8 mouse cellular contexts compared by ENCODE assay signal in the genomic region with DNA sequence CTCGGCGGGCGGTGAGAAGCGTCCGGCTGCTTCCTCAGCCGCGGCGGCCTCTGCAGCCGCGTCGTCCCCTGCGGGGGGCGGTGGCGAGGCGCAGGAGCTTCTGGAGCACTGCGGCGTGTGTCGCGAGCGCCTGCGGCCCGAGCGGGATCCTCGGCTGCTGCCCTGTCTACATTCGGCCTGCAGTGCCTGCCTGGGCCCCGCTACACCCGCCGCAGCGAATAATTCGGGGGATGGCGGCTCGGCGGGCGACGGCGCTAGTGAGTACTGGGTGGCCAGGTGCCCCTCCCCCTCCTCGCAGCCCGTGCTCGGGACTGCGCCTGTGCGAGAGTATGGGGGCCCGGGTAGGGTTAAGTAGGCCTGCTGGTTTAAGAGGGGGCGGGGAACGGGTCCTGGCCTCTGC. TPM values are rescaled to one million over a fixed set of nuclear protein-coding genes. Genes with fewer than 3 reads are reported as not detected.
DNase-seq lines count a peak whose midpoint lies in the region; ATAC-seq and TF ChIP-seq lines count a peak whose summit lies in the region.

No protein-coding gene starts in this region.

- H3K4me3 ChIP-seq in forebrain, embryonic 11.5 days (ENCODE audit: low read depth, low read length), result peak overlapping the region; percentile 96
- peak overlapping the region; percentile 83 for H3K4me3 ChIP-seq in heart, postnatal 0 days (ENCODE audit: low read depth, low read length)
- H3K4me3 ChIP-seq in lung, adult 2 months (replicated peaks; ENCODE audit: extremely low read depth, low read depth, low read length), result peak overlapping the region; percentile 80
- H3K4me3 ChIP-seq in olfactory bulb, adult 2 months (ENCODE audit: insufficient read depth, low read depth, low read length), result peak overlapping the region; percentile 88
- H3K4me3 ChIP-seq in thymus, adult 2 months (ENCODE audit: control insufficient read depth, insufficient read depth, low read length), result peak overlapping the region; percentile 73

- H3K27me3 ChIP-seq in forebrain, embryonic 11.5 days (ENCODE audit: control insufficient read depth, insufficient read depth, low read length), result no peaks in the 10 kb centered on the region
- no peaks in the 10 kb centered on the region for H3K27me3 ChIP-seq in heart, postnatal 0 days (ENCODE audit: control insufficient read depth, insufficient read depth, low read length)
- no peaks in the 10 kb centered on the region for H3K27me3 ChIP-seq in thymus, adult 2 months (ENCODE audit: control insufficient read depth, insufficient read depth, low read length)

- H3K9ac ChIP-seq in forebrain, embryonic 11.5 days (ENCODE audit: low read length), result peak overlapping the region; percentile 97
- H3K9ac ChIP-seq in heart, postnatal 0 days (replicated peaks; ENCODE audit: low read depth, low read length), result peak overlapping the region; percentile 80

- peak; percentile 16; the same call in 1 of the 2 replicates for TF ChIP-seq CTCF in heart, postnatal 0 days (IDR thresholded peaks at IDR 0.05; ENCODE audit: low read depth)
- TF ChIP-seq CTCF in lung, adult 2 months (IDR thresholded peaks at IDR 0.05; ENCODE audit: insufficient read depth, low read length), result no peak
- TF ChIP-seq CTCF in olfactory bulb, adult 2 months (IDR thresholded peaks at IDR 0.05; ENCODE audit: insufficient read depth, low read depth, low read length), result 0 out of 2 replicates have a peak, but pooled peaks have one; percentile 14
- no peak for TF ChIP-seq CTCF in thymus, adult 2 months (IDR thresholded peaks at IDR 0.05; ENCODE audit: borderline replicate concordance, control insufficient read depth, extremely low read depth, insufficient read depth, low read length, poor library complexity)

- peak overlapping the region; percentile 99 for H3K4me2 ChIP-seq in forebrain, embryonic 11.5 days (ENCODE audit: low read depth, low read length, severe bottlenecking)
- H3K4me2 ChIP-seq in heart, postnatal 0 days (ENCODE audit: low read depth, low read length), result peak overlapping the region; percentile 93

- TF ChIP-seq EP300 in heart, postnatal 0 days (IDR thresholded peaks at IDR 0.05; ENCODE audit: low read depth), result no peak

- ATAC-seq in forebrain, embryonic 11.5 days (replicated peaks; ENCODE audit: low FRiP score), result peak; percentile 60
- ATAC-seq in heart, postnatal 0 days (ENCODE audit: insufficient read depth, low read depth), result peak; percentile 68

- peaks cover 18% of the 10 kb centered on the region; the same call in 1 of the 2 replicates for H3K4me1 ChIP-seq in forebrain, embryonic 11.5 days (replicated peaks; ENCODE audit: control insufficient read depth, insufficient read depth, low read length)
- peaks cover 15% of the 10 kb centered on the region for H3K4me1 ChIP-seq in heart, postnatal 0 days (ENCODE audit: control insufficient read depth, insufficient read depth)
- H3K4me1 ChIP-seq in lung, adult 2 months (ENCODE audit: control insufficient read depth, insufficient read depth, low read length), result peaks cover 8% of the 10 kb centered on the region
- peaks cover 13% of the 10 kb centered on the region for H3K4me1 ChIP-seq in olfactory bulb, adult 2 months (ENCODE audit: control insufficient read depth, insufficient read depth, low read length)
- peaks cover 21% of the 10 kb centered on the region for H3K4me1 ChIP-seq in thymus, adult 2 months (replicated peaks; ENCODE audit: control insufficient read depth, insufficient read depth, low read length)

- TF ChIP-seq POLR2A in lung, adult 2 months (IDR thresholded peaks at IDR 0.05; ENCODE audit: borderline replicate concordance, extremely low read depth, low read depth, low read length), result no peak
- TF ChIP-seq POLR2A in olfactory bulb, adult 2 months (IDR thresholded peaks at IDR 0.05; ENCODE audit: insufficient read depth, low read depth, low read length), result no peak; the same call in 1 of the 2 replicates
- no peak for TF ChIP-seq POLR2A in thymus, adult 2 months (IDR thresholded peaks at IDR 0.05; ENCODE audit: control insufficient read depth, extremely low read depth, insufficient read depth, low read length, poor library complexity)

- under 1% methylated on average over 44 of the region's 44 CpGs for WGBS in forebrain, embryonic 11.5 days
- 0% methylated on average over 44 of the region's 44 CpGs for WGBS in heart, postnatal 0 days
- WGBS in lung, adult 2 months, result under 1% methylated on average over 43 of the region's 44 CpGs
- WGBS in olfactory bulb, adult 2 months, result under 1% methylated on average over 43 of the region's 44 CpGs
- under 1% methylated on average over 44 of the region's 44 CpGs for WGBS in thymus, adult 2 months

- no peaks in the 10 kb centered on the region for H3K9me3 ChIP-seq in forebrain, embryonic 11.5 days (ENCODE audit: control insufficient read depth, low read length)
- H3K9me3 ChIP-seq in heart, postnatal 0 days (replicated peaks; ENCODE audit: control insufficient read depth, low read length), result no peaks in the 10 kb centered on the region

- H3K27ac ChIP-seq in forebrain, embryonic 11.5 days (ENCODE audit: low read depth, low read length), result peak overlapping the region; percentile 100
- peak overlapping the region; percentile 98 for H3K27ac ChIP-seq in heart, postnatal 0 days (ENCODE audit: low read depth)
- peak overlapping the region; percentile 80 for H3K27ac ChIP-seq in olfactory bulb, adult 2 months (ENCODE audit: insufficient read depth, low read depth, low read length)
- H3K27ac ChIP-seq in thymus, adult 2 months (ENCODE audit: control insufficient read depth, insufficient read depth, low read length), result peak overlapping the region; percentile 5; the same call in 1 of the 2 replicates

- peaks cover 41% of the 10 kb centered on the region for H3K36me3 ChIP-seq in forebrain, embryonic 11.5 days (ENCODE audit: control insufficient read depth, insufficient read depth, low read length)
- H3K36me3 ChIP-seq in heart, postnatal 0 days (replicated peaks; ENCODE audit: control insufficient read depth, insufficient read depth, low read length), result peaks cover 45% of the 10 kb centered on the region
- H3K36me3 ChIP-seq in thymus, adult 2 months (ENCODE audit: control insufficient read depth, insufficient read depth, low read length), result peaks cover 31% of the 10 kb centered on the region

- peak; percentile 77 for DNase-seq in CD4-positive, CD25-positive, alpha-beta regulatory T cell, adult 2 months (ENCODE audit: low read depth, low spot score)
- DNase-seq in brain, adult 2 months (ENCODE audit: low read depth, low spot score), result peak; percentile 79
- DNase-seq in forebrain, embryonic 11.5 days (ENCODE audit: low spot score), result peak; percentile 90
- DNase-seq in heart, postnatal 0 days (ENCODE audit: low spot score), result peak; percentile 61
- DNase-seq in kidney, postnatal 4 days, result peak; percentile 87 to 93
- peak; percentile 64 for DNase-seq in lung, adult 2 months
- peak; percentile 82 for DNase-seq in thymus, adult 2 months

RNA-seq across cellular contexts. Expression of a gene that starts 9.8 kb away (rescaled TPM):
- 114 and 127 TPM in 2 replicates for polyA plus RNA-seq in forebrain, embryonic 11.5 days (2014; fragmentation: Nextera tagmentation; extraction: Ambion mirVana)
- total RNA-seq in heart, postnatal 0 days (2014; rRNA removed; ENCODE audit: low replicate concordance), result 48.2 and 72.1 TPM in 2 replicates
- polyA plus RNA-seq in heart, postnatal 0 days (2015; fragmentation: Nextera tagmentation; extraction: Ambion mirVana), result 181 and 183 TPM in 2 replicates
- 68.5 and 93.5 TPM in 2 replicates for polyA plus RNA-seq in lung, adult 2 months (2012; rRNA removed)
- polyA plus RNA-seq in olfactory bulb, adult 2 months (2012; ENCODE audit: insufficient read depth, insufficient read length, low replicate concordance, missing spikeins), result not detected in 2 replicates
- polyA plus RNA-seq in thymus, adult 2 months (2012; rRNA removed), result 65.6 and 65.7 TPM in 2 replicates

RNA-seq across cellular contexts. Expression of a gene that starts 13.3 kb away (rescaled TPM):
- polyA plus RNA-seq in forebrain, embryonic 11.5 days (2014; fragmentation: Nextera tagmentation; extraction: Ambion mirVana), result 165 and 183 TPM in 2 replicates
- total RNA-seq in heart, postnatal 0 days (2014; rRNA removed; ENCODE audit: low replicate concordance), result 290 and 312 TPM in 2 replicates
- polyA plus RNA-seq in heart, postnatal 0 days (2015; fragmentation: Nextera tagmentation; extraction: Ambion mirVana), result 116 and 127 TPM in 2 replicates
- polyA plus RNA-seq in lung, adult 2 months (2012; rRNA removed), result 82.5 and 143 TPM in 2 replicates
- 648 TPM in 1 of 2 replicates, not detected in the other for polyA plus RNA-seq in olfactory bulb, adult 2 months (2012; ENCODE audit: insufficient read depth, insufficient read length, low replicate concordance, missing spikeins)
- 236 and 244 TPM in 2 replicates for polyA plus RNA-seq in thymus, adult 2 months (2012; rRNA removed)

RNA-seq across cellular contexts. Expression of a gene that starts 15.0 kb away (rescaled TPM):
- polyA plus RNA-seq in forebrain, embryonic 11.5 days (2014; fragmentation: Nextera tagmentation; extraction: Ambion mirVana), result 31.9 and 37.3 TPM in 2 replicates
- 16.9 and 29.2 TPM in 2 replicates for total RNA-seq in heart, postnatal 0 days (2014; rRNA removed; ENCODE audit: low replicate concordance)
- polyA plus RNA-seq in heart, postnatal 0 days (2015; fragmentation: Nextera tagmentation; extraction: Ambion mirVana), result 9.5 and 10.5 TPM in 2 replicates
- polyA plus RNA-seq in lung, adult 2 months (2012; rRNA removed), result 23.5 and 30.7 TPM in 2 replicates
- not detected in 2 replicates for polyA plus RNA-seq in olfactory bulb, adult 2 months (2012; ENCODE audit: insufficient read depth, insufficient read length, low replicate concordance, missing spikeins)
- 78.8 and 127 TPM in 2 replicates for polyA plus RNA-seq in thymus, adult 2 months (2012; rRNA removed)

RNA-seq across cellular contexts. Expression of a gene that starts 25.9 kb away (rescaled TPM):
- polyA plus RNA-seq in forebrain, embryonic 11.5 days (2014; fragmentation: Nextera tagmentation; extraction: Ambion mirVana), result 507 and 586 TPM in 2 replicates
- total RNA-seq in heart, postnatal 0 days (2014; rRNA removed; ENCODE audit: low replicate concordance), result 279 and 309 TPM in 2 replicates
- polyA plus RNA-seq in heart, postnatal 0 days (2015; fragmentation: Nextera tagmentation; extraction: Ambion mirVana), result 67.8 and 69.9 TPM in 2 replicates
- polyA plus RNA-seq in lung, adult 2 months (2012; rRNA removed), result 170 and 214 TPM in 2 replicates
- polyA plus RNA-seq in olfactory bulb, adult 2 months (2012; ENCODE audit: insufficient read depth, insufficient read length, low replicate concordance, missing spikeins), result 700 TPM in 1 of 2 replicates, not detected in the other
- polyA plus RNA-seq in thymus, adult 2 months (2012; rRNA removed), result 902 and 905 TPM in 2 replicates

RNA-seq across cellular contexts. Expression of a gene that starts 26.8 kb away (rescaled TPM):
- polyA plus RNA-seq in forebrain, embryonic 11.5 days (2014; fragmentation: Nextera tagmentation; extraction: Ambion mirVana), result 0.13 TPM in 1 of 2 replicates, not detected in the other
- total RNA-seq in heart, postnatal 0 days (2014; rRNA removed; ENCODE audit: low replicate concordance), result not detected in 2 replicates
- polyA plus RNA-seq in heart, postnatal 0 days (2015; fragmentation: Nextera tagmentation; extraction: Ambion mirVana), result not detected in 2 replicates
- 0.20 and 0.75 TPM in 2 replicates for polyA plus RNA-seq in lung, adult 2 months (2012; rRNA removed)
- not detected in 2 replicates for polyA plus RNA-seq in olfactory bulb, adult 2 months (2012; ENCODE audit: insufficient read depth, insufficient read length, low replicate concordance, missing spikeins)
- polyA plus RNA-seq in thymus, adult 2 months (2012; rRNA removed), result 0.89 and 3.0 TPM in 2 replicates

Comparison
In these comparisons a context has a peak if more than half of its experiments do, and no peak if none do; other contexts are left out.
1. Peak in every context shown above with its lines: DNase-seq, ATAC-seq, H3K4me3 ChIP-seq and H3K27ac ChIP-seq.
2. H3K27ac ChIP-seq: peak in every context shown above with its lines; median percentile 100 in forebrain, embryonic 11.5 days; 98 in heart, postnatal 0 days; 80 in olfactory bulb, adult 2 months; 5 in thymus, adult 2 months.
3. CTCF ChIP-seq: peak in heart, postnatal 0 days (single experiment) and olfactory bulb, adult 2 months (single experiment); none in lung, adult 2 months (single experiment) and thymus, adult 2 months (single experiment).
4. RNA of a gene that starts 9.8 kb away (polyA plus RNA-seq): 181 to 183 TPM in heart, postnatal 0 days, 114 to 127 TPM in forebrain, embryonic 11.5 days, 68.5 to 93.5 TPM in lung, adult 2 months and 65.6 to 65.7 TPM in thymus, adult 2 months; not detected in olfactory bulb, adult 2 months; every median in the first group is over 10 times any median in the second.
5. RNA of a gene that starts 15.0 kb away (polyA plus RNA-seq): 78.8 to 127 TPM in thymus, adult 2 months, 31.9 to 37.3 TPM in forebrain, embryonic 11.5 days, 23.5 to 30.7 TPM in lung, adult 2 months and 9.5 to 10.5 TPM in heart, postnatal 0 days; not detected in olfactory bulb, adult 2 months; every median in the first group is over 10 times any median in the second.